ENCODE assay signal across 12 mouse cellular contexts in the genomic region with DNA sequence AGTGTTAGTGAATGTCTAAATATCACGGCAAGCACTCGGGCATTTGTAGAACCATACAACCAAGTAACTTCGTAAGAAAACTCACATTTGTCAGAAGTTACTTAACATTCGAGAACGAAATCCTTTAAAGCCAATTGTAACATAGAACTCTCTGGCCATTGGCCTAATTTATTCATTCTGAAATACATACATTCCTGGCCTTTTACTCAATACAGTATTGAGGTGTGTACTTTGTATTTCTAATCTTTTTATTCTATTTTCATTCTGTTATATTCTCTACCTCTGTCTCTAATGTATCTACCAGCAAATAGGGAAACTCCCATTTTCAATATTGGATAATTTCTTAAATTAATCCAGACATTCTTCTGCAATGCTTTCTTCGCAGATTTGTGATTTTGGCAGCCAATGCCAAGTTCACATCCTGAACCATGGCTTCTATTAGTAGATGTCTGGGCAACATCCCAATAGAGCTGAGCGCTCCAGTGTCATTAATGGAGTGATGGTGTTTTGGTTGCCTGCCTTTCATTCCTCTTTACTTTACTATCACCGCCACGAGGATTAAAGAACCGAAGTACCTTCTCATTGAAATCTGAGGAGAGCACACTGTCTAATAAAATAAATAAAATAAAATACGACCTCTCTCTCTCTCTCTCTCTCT.
A peak's percentile ranks its signal among the peaks of the same experiment; 100 is the strongest.
DNase-seq lines count a peak whose midpoint lies in the region; ATAC-seq lines count a peak whose summit lies in the region.
"Had no signal": no experiment of that assay in that cellular context is flagged by ENCODE, and none has a peak within 500 bp of the region (broad histone marks: within the 10 kb centered on the region; RNA-seq: fewer than 3 reads in every experiment).

No protein-coding gene starts in this region.

- no peaks in the 10 kb centered on the region for H3K4me1 ChIP-seq in kidney, embryonic 14.5 days (ENCODE audit: control insufficient read depth, insufficient read depth, low read length)
- H3K4me1 ChIP-seq: liver, embryonic 12.5 days had no signal

- H3K36me3 ChIP-seq in kidney, embryonic 14.5 days (ENCODE audit: control insufficient read depth, insufficient read depth, low read length), result no peaks in the 10 kb centered on the region
- H3K36me3 ChIP-seq: liver, embryonic 12.5 days had no signal

- no peak overlapping the region for H3K27ac ChIP-seq in kidney, embryonic 14.5 days (ENCODE audit: low read depth, low read length)
- H3K27ac ChIP-seq: liver, embryonic 12.5 days; stomach, postnatal 0 days had no signal

- ATAC-seq in kidney, embryonic 14.5 days (ENCODE audit: low FRiP score, low TSS enrichment), result no peak
- ATAC-seq: liver, embryonic 12.5 days; lung, postnatal 0 days had no signal

- H3K27me3 ChIP-seq in kidney, embryonic 14.5 days (ENCODE audit: control insufficient read depth, insufficient read depth, low read length), result no peaks in the 10 kb centered on the region
- H3K27me3 ChIP-seq: liver, embryonic 12.5 days had no signal

- WGBS in kidney, embryonic 14.5 days, result 82% methylated on average over 11 of the region's 11 CpGs

- peak; percentile 5 for DNase-seq in gastrocnemius, postnatal 25 days
- no peak for DNase-seq in gastrocnemius, postnatal 4 days (ENCODE audit: low spot score in 2 of 2)
- peak; percentile 48 for DNase-seq in layer of hippocampus, adult 9-11 months
- DNase-seq in layer of hippocampus, postnatal 10 days (ENCODE audit: low spot score in 2 of 2), result no peak
- peak; percentile 49 for DNase-seq in cerebellum, adult 11-12 months
- DNase-seq in cerebellum, postnatal 10 days, result peak; percentile 75 to 82
- no peak for DNase-seq in adrenal gland, postnatal 25 days
- DNase-seq: kidney, adult 2 months had no signal

- H3K4me2 ChIP-seq in kidney, embryonic 14.5 days (replicated peaks; ENCODE audit: low read depth, low read length), result no peak overlapping the region
- H3K4me2 ChIP-seq: liver, embryonic 12.5 days had no signal

- no peak overlapping the region for H3K9ac ChIP-seq in kidney, embryonic 14.5 days (ENCODE audit: low read depth, low read length)
- H3K9ac ChIP-seq: liver, embryonic 12.5 days had no signal

- no peaks in the 10 kb centered on the region for H3K9me3 ChIP-seq in kidney, embryonic 14.5 days (ENCODE audit: control insufficient read depth, low read length)
- H3K9me3 ChIP-seq: liver, embryonic 12.5 days had no signal

- no peak overlapping the region for H3K4me3 ChIP-seq in kidney, embryonic 14.5 days (ENCODE audit: low read length)
- H3K4me3 ChIP-seq: liver, embryonic 12.5 days had no signal

Comparison
In these comparisons a context has a peak if more than half of its experiments do, and no peak if none do; other contexts are left out.
1. DNase-seq: peak in gastrocnemius, postnatal 25 days (single experiment), layer of hippocampus, adult 9-11 months (single experiment), cerebellum, adult 11-12 months (single experiment) and cerebellum, postnatal 10 days (2 of 2); none in gastrocnemius, postnatal 4 days (0 of 2), layer of hippocampus, postnatal 10 days (0 of 2) and adrenal gland, postnatal 25 days (single experiment).